Comparison of ENCODE assay signal across 18 mouse cellular contexts in genomic region chr4:59831038-59831437, GRCm38 (mm10).
"Had no signal": no experiment of that assay in that cellular context is flagged by ENCODE, and none has a peak within 500 bp of the region (broad histone marks: within the 10 kb centered on the region; RNA-seq: fewer than 3 reads in every experiment).

No protein-coding gene starts in this region.

- H3K4me3 ChIP-seq: left cerebral cortex, adult 2 months; liver, embryonic 13.5 days; lung, embryonic 15.5 days; megakaryocyte, embryonic 14.5 days; midbrain, embryonic 10.5 days; midbrain, embryonic 13.5 days; myocyte; neural tube, embryonic 13.5 days; stomach, embryonic 15.5 days had no signal

- DNase-seq: kidney, adult 18-20 months; kidney, adult 9 months; kidney, postnatal 14 days; layer of hippocampus, postnatal 36 days; liver, embryonic 13.5 days; retina, postnatal 1 day; right cerebral cortex, postnatal 25 days; spleen, adult 18-20 months; thymus, adult 18-20 months; thymus, postnatal 36 days had no signal

- H3K27ac ChIP-seq: left cerebral cortex, adult 2 months; liver, embryonic 13.5 days; lung, embryonic 15.5 days; midbrain, embryonic 10.5 days; midbrain, embryonic 13.5 days; neural tube, embryonic 13.5 days; stomach, embryonic 15.5 days had no signal

- H3K4me1 ChIP-seq: midbrain, embryonic 10.5 days; midbrain, embryonic 13.5 days; neural tube, embryonic 13.5 days; stomach, embryonic 15.5 days had no signal
